Mouse (Mus musculus): Measurements from ENCODE around the gene Cox7b. TPM values are rescaled to one million over a fixed set of nuclear protein-coding genes. Genes with fewer than 3 reads are reported as not detected.
"Not testable (repeated sequence)": the region's sequence is repeated elsewhere in the genome, so short reads cannot be mapped to it uniquely, and the experiment has no call there.

Cox7b gene
- total RNA-seq (2021): 1,000 to 10,000 TPM; 1,187 to 1,211 TPM

DNA sequence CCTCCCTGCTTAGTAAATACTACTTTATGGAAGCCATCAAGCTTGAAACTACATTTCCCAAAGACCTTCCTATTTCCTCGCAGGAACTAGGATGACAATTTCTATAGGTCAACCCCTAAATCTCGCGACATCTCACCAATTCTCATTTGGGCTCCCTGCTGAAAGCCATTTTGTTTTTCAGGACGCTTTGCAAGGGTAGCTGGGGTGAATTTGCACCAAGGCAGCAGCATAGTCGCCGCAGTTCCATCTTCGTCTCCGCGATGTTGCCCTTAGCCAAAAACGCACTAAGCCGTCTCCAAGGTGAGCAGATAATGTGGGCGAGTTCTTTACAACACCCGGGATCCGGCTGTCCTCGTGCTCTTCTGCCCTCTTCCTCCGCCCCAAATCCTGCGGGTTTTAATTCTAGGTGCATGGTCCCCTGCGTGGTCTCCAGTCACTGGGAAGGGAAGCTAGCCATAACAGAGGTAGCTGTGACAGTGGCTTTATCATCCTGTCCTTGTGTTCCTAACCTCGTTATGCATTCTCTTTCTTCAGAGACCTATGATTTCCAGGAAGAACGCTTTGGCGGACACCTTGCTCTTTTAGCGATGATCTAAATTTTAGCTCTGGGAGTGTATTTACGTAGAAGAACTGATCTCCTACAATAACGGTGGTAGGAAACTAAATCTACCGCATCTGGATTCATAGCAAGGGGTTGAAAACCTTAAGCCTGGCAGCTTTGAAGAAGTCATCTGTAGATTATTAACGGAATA lies at the start of gene Cox7b:
TSS of gene Cox7b (plus strand) at position 130 of the 752 bp plus-strand sequence.
- DNase-seq: peak; percentile 84

DNA sequence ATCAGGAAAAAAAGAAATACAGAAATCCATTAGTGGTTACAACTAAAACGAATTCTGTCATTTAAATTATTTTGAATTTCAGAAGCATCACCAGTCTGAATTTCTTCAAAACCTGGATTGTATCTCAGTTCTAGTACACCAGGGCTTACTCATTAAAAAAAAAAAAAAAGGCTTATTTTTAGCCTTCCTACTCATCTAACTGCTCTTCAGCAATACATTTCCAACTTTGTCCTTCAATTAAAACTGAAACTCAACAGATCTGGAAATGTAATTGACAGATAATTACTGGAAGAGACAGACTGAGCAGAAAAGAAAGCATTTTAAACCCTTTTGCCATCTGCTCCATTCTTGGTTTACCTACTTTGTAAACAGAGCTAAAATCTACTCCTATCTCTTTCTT lies 13.9 kb upstream of the Cox7b start:
- DNase-seq: no peak

DNA sequence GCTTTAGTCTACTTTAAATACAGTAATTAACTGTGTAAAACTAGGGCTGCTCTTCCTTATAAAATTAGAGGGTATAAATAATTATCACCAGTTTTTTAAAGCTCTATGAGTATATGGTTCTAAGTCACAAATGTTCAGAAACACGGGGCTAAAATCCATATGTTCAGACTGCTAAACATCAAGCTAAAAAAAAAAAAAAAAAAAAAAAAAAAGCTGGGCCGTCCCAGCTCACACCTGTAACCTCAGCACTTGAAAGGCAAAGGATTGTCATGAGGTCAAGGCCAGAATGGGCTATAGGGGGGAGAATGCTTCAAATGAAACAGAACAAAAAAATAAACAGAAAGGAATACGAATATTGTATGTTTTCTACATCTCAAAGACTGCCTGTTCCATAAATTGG lies 4.7 kb upstream of the Cox7b start:
- DNase-seq: no peak

DNA sequence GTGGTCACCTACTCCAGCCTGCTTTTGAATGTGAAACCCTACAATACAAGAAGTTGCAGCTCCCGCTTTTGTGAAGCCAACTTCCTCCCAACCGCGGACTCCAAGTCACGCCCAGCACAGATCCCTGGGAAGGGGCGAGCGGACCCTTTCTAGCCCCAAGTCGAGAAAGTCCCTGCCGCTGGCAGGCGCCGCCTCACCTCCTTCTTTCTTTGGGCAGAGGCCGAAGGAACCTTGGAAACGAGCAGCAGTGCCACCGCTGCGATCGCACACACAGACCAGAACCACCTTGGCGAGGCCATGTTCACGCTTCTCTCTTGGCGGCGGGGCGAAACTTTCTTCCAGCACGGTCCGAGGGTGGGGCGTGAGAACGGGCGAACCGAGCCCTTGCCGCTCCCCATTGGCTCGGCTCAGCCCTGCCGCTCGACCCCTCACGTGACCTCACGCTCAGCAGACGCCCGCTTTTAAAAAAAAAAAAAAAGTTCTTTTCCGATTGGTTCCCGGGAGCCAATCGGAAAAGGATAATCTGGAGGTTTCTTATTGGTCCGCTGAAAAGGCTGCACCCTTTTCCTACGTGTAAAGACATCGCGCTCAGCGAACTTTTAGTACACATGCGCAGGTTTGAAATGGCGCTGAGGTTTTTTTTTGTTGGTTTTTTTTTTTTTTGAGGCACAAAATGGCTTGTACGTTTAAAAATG lies 3.9 kb upstream of the Cox7b start, which contains the start of gene Magt1:
TSS of gene Magt1 (minus strand) at position 442 of the 695 bp plus-strand sequence.
- peak; percentile 85 for DNase-seq

DNA sequence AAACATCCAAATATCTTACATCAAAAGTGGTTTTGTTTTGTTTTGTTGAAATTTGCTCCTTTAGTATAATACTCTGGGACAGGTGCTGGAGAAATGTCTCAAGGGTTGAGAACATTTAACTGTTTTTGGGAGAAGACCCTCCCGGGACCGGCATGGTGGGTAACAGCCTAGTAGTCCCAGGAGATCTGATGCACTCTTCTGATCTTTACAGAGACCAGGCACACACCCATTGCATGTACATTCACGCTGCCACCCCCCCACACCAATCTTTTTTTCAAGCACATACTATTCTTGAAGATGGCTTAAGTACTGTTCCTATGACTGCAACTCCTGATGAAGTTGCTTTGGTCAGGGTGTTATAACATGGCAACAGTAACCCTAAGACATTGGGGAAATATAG lies 2.9 kb upstream of the Cox7b start:
- no peak for DNase-seq

DNA sequence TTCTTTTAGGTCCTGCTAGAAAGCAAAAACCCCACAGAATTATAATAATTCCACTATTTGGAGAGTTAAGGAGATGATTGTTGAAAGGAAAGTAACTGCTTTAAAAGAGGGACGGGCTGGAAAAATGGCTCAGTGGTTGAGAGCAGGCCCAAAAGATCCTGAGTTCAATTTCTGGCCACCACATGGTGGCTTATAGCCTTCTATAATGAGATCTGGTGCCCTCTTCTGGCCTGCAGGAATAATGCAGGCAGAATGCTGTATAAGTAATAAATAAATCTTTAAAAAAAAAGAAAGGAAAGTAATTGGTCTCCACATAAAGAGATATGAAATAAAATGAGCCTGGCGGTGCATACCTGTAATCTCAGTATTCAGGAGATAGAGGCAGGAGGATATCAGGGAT lies 2.3 kb upstream of the Cox7b start:
- DNase-seq: peak; percentile 52

DNA sequence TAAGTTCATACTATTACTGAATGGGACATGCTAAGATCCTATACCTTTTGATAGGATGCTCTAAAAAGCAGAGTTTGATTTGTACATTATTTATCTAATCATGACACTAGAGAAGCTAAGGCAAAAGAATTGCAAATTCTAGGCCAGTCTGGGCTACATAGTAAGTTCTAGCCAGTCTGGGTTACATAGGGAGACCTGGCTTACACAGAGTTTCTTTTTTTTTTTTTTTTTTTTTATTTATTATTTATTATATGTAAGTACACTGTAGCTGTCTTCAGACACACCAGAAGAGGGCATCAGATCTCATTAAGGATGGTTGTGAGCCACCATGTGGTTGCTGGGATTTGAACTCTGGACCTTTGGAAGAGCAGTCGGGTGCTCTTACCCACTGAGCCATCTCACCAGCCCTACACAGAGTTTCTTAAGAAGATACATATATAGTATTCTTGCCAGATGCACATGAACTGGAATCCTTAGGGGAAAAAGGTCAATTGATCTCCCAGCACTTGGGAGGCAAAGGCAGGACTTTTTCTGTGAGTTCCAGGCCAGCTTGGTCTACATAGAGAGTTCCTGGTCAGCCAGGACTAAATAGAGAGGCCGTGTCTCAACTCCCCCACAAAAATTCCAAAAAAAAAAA lies 641 bp upstream of the Cox7b start:
- not testable (repeated sequence) for DNase-seq

DNA sequence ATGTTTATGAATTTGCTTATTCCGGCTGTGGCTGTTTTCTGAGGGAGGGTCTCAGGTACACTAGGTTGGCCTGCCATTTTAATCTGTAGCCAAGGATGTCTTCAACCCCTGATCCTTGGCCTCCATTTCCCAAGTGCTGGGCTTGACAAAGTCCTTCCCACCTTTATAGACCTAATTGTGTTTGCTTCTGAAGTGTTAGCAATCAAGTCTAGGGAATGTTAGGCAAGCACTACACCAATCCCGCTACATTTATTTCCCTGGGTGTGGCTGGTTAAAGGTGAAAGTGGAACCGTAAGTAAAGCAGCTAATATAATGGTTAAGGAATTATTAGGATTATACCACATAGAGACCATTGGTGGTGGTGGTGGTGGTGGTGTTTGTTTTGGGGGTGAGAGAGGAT lies 1.6 kb downstream of the Cox7b start:
- no peak for DNase-seq

DNA sequence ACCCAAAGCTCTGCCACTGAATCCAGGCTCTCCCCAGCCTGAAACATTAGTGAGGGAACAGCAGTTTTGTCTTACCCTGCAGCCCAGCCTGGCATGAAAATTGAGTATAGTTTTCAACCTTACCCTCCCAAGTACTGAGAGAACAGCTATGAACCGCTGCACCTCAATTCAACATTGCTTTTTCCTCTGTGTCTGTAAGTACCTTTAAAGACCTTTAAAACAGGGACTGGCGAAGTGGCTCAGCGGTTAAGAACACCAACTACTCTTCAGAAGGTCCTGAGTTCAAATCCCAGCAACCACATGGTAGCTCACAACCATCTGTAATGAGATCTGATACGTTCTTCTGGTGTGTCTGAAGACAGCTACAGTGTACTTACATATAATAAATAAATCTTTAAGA lies 2.0 kb downstream of the Cox7b start:
- no peak for DNase-seq

DNA sequence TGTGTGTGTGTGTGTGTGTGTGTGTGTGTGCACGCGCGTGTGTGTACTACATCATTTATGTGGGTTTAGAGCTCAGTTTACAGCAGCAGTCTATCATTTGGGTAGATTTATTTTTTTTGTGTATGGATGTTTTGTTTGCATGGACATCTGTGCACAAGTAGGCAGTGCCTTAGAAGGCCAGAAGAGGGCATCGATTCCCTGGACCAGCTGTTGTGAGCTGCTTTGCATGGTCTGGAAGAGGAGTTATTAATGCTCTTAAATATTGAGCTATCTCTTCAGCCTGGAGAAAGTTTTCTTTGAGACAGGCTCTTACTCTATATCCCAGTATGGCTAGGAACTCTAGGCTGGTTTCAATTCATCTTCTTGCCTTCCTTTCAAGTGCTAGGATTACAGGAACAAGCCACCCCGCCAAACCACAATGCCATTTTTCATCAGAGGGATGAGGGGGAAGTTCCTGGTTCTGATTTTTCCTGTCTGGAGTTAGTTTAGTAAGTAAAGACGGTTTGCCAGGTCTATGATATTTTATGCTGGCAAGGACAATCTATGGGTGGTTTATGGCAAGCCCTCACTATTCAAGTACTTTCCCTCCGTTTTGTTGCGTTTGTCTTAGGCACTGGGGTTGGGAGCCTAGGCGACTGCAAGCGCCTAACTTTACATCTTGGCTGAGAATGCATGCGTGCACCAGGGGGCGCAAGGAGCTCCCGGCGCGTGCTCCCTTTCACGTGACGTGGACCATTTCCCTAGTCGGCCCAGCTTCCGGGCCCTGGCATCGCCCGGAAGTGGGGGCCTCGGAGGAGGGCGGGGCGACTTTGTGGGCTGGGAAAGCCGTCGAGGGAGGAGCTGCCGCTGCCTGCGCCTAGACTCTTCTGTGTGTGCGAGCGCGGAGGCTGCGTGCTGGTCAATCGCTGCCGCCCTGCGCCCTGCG lies 11.2 kb downstream of the Cox7b start, which contains the start of gene Atp7a:
TSS of gene Atp7a (plus strand) at position 859 of the 925 bp plus-strand sequence.
- peak; percentile 92 for DNase-seq

DNA sequence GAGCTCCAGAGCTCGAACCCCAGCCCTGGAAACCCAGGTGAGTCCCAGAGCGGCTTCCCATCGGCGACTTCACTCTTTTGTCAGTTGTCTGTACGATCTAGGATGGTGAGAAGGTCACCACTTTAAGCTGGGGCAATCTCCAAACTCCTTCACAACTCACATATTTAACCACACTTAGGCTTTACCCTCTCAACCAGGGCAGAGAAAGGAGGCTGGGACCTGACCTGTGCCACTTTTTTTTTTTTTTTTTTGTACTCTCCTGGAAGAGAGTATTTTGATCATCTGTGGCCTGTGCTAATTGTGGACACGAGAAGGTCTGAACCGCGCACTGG lies 11.8 kb downstream of the Cox7b start:
- DNase-seq: no peak

DNA sequence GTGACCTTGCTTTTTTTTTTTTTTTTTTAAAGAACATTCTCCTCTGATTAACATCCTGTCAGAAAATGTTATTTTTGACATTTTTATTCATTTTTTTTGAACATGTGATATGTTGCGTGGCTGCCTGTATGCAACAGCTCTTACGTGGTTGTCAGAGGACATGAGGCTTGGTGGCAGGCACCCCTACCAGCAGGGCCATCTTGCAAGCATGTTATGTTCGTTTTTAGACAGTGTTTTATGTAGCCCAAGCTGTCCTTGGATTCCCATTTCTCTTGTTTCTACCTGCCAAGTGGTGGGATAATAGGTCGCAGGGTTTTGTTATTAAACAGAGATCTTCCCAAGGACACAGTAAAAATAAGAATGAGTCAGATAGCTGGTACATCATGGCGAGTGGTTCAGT lies 14.7 kb downstream of the Cox7b start:
- no peak for DNase-seq

DNA sequence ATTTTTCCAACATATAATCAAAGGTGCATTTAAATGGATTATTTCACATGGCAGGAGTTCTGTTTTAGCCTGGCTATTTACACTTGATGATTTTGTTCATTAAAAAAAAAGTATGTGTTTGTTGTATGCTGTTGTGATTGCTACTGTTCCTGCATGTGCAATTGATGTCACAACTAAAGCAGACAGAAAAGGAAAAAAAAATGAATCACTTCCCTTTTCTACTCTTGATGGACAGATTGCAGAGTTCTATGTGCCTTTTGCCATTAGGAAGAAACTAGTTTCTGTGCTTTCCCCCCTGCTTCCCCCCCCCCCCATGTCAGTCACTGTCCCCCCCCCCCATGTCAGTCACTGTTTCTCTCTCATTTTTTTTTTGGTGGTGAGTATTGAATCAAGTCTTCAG lies 15.6 kb downstream of the Cox7b start:
- no peak for DNase-seq

DNA sequence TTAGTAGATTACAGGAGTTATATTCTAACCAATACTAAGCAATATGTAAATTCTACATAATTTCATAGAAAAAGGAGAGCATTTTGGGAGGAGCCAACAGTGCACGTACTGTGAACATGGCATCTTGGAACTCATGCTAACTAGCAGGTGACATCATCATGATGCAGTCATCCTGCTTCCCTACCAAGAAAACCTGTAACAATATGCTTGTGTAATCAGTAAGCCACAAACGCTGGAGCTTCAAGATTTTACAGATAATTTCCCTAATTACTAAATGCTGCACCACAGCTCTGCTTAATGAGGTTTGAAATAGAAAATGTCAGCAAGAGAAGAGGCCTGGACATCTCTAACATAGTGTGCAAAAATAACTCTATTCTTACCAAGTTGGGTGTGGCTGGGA lies 20.2 kb downstream of the Cox7b start:
- no peak for DNase-seq

DNA sequence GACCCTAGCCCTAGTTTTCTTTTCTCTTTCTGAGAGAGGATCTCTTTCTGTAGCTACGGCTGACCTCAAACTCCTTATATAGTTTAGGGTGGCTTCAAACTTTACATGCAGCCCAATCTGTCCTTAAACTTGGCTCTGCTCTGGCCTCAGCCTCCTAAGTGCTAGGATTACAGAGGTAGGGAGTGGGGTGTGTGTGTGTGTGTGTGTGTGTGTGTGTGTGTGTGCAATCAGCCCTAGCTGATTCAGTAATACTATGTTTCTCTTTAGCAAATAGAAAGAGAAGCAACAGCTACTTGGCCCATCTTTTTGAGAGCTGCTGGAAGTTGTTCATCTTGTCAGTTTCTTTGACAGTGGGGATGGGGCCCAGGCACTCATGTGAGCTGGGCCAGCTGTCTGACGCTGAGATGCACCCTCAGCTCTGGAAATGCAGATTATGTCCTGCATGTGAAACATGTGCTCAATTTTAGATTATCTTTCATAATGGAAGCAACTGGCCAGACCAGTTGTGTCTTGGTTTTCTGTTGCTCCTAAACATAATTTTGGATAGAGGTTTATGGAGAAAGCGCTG lies 21.8 kb downstream of the Cox7b start:
- no peak for DNase-seq

DNA sequence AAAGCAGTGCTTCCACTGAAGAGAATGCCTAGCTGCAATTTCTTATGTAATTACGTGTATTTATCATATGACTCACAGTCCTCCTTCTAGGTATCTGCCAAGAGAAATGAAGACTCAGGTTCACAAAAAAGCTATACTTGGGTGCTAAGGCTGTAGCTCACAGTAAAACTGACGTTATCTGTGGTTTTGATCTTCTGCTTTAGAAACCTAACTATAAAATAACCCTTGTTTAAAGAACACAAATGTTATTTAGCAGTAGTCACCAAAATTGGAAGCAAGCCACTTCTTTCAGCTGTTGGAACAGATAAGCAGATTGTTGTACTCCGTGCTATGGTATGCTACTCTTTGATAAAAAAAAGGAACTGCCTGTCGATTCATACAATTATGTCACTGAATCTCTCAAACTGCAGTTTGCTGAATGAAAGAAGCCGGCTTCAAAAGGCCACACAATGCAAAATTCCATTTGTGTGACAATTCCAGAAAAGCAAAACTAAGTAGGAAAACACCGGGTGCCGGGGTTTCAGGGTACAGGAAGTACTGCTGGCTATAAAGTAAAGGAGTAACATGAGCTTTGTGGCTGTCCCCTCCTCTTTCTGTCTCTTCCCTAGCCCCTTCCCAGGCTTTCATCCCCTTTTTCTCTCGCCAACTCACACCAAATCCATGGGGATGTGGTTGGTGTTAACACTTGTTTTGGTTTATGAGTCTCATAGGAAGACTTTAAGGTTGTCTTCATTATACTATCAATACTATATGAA lies 28.5 kb downstream of the Cox7b start:
- no peak for DNase-seq

DNA sequence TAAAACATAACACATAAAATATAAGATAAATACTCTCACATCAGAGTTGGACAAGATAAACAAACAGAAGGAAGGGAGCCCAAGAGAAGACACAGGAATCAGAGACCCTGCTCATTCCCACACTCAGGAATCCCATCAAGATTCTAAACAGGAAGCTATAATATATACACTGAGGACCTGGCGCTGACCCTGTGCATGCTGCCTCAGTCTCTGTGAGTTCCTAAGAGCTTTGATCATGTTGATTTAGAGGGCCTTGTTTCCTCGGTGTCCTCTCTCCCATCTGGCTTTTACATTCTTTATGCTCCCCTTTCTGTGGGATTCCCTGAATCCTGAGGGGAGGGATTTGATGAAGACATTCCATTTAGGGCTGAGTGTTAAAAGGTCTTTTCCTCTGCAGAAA lies 30.0 kb downstream of the Cox7b start:
- no peak for DNase-seq

DNA sequence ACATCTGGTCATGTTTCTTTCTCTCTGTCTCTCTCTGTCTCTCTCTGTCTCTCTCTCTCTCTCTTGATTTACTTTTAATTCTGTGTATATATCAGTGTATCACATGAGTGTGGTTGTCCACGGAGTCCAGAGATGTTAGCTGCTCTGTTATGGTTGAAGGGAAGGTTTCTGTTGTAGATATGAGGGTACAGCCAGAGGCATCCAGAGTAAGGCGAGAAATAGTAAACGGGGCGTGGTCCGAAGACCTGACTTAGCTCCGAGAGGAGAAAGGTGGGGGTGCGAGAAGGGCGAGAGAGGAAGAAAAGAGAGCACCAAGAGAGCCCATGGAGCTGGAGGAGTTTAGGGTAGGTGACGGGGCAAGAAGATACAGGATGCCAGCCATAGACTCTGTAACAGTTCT lies 30.4 kb downstream of the Cox7b start:
- DNase-seq: no peak

DNA sequence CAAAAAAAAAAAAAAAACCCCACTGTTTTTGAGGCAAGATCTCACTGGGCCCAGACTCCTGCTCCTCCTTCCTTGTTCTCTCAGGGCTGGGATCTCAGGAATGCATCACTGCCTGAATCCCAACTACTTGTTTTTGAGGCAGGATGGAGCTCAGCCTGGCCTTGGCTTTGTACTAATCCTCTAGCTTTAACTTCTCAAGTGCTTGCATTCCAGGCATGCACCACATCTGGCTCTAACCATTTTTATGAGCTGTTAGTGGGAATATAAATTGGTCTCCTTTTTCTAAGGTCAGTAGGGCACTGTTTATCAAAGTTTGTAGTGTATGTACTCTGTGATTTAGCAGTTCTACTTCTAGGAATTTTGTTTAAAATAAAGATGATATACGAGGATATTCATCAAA lies 32.7 kb downstream of the Cox7b start:
- DNase-seq: no peak

Measured in heart, postnatal 4 days (tissue).